Mouse (Mus musculus): ENCODE data around the gene Tuba3b. TPM values are rescaled to one million over a fixed set of nuclear protein-coding genes. Genes with fewer than 3 reads are reported as not detected.

Gene Tuba3b
- total and polyA plus RNA-seq, 3 experiments, result not detected

GRCm38 (mm10) chr6:145652986-145653385 is 37.4 kb downstream of the Tuba3b start:
- dilution Hi-C loops (cut with MboI; ENCODE audit: extremely low pct_ligation_motif_present, extremely low pct_unique_long_range_greater_than_20kb, low sequenced_read_pairs) (no loop called here), in situ Hi-C loops (cut with MboI; ENCODE audit: low pct_ligation_motif_present, low pct_unique_long_range_greater_than_20kb, low sequenced_read_pairs) (no loop called here)
- Histone ChIP-seq H3K27me3 (replicated peaks) (no peaks in the 10 kb centered on the region), H3K9me3 (replicated peaks; ENCODE audit: low read length) (peaks cover 6% of the 10 kb centered on the region), H3K27ac (ENCODE audit: insufficient read depth, low read depth) (no peak overlapping the region), H3K4me3 (replicated peaks in 1 of 3; ENCODE audit: low read depth in 2 of 3, low read length in 2 of 3, poor library complexity in 1 of 3) (no peak overlapping the region), H3K9ac (ENCODE audit: insufficient read depth, low read depth) (no peak overlapping the region), H3K36me3 (replicated peaks in 1 of 2; ENCODE audit: control insufficient read depth in 1 of 2, insufficient read depth in 1 of 2, low read length in 1 of 2) (no peaks in the 10 kb centered on the region), H3K4me2 (ENCODE audit: insufficient read depth, low read depth, poor library complexity, severe bottlenecking) (no peak overlapping the region), H3K79me2 (replicated peaks; ENCODE audit: control insufficient read depth, extremely low read depth, insufficient read depth, poor library complexity, severe bottlenecking) (no peaks in the 10 kb centered on the region), H3K4me1 (ENCODE audit: control insufficient read depth in 1 of 2, insufficient read depth in 2 of 2) (no peaks in the 10 kb centered on the region; a peak in 1 of 4 replicates)
- DNase-seq (ENCODE audit: extremely low read depth), result no peak
- TF ChIP-seq ZMIZ1 (IDR thresholded peaks at IDR 0.05; ENCODE audit: low read depth, low read length) (no peak), MAX (IDR thresholded peaks at IDR 0.05; ENCODE audit: low read length) (no peak), ZNF384 (IDR thresholded peaks at IDR 0.05; ENCODE audit: low read depth, low read length) (no peak), NELFE (IDR thresholded peaks at IDR 0.05; ENCODE audit: low read depth, low read length) (no peak), TCF12 (IDR thresholded peaks at IDR 0.05; ENCODE audit: low read depth, low read length) (no peak), UBTF (IDR thresholded peaks at IDR 0.05; ENCODE audit: low read depth, low read length) (no peak), MYC (IDR thresholded peaks at IDR 0.05; ENCODE audit: low read depth, low read length) (no peak), MXI1 (IDR thresholded peaks at IDR 0.05; ENCODE audit: low read depth, low read length) (no peak), MAFK (IDR thresholded peaks at IDR 0.05; ENCODE audit: insufficient replicate concordance, low read length) (no peak), RCOR1 (conservative IDR thresholded peaks at IDR 0.05; ENCODE audit: low read depth, low read length) (no peak), USF2 (conservative IDR thresholded peaks at IDR 0.05; ENCODE audit: low read depth, low read length) (no peak), TBP (conservative IDR thresholded peaks at IDR 0.05; ENCODE audit: low read depth, low read length) (no peak), PAX5 (IDR thresholded peaks at IDR 0.05; ENCODE audit: low read length) (no peak), MEF2A (IDR thresholded peaks at IDR 0.05; ENCODE audit: borderline replicate concordance, low read depth, low read length) (no peak), JUND (conservative IDR thresholded peaks at IDR 0.05; ENCODE audit: low read depth, low read length) (no peak), EP300 (IDR thresholded peaks at IDR 0.05; ENCODE audit: low read length) (no peak), ETS1 (conservative IDR thresholded peaks at IDR 0.05; ENCODE audit: low read depth, low read length) (no peak), ZKSCAN1 (IDR thresholded peaks at IDR 0.05; ENCODE audit: borderline replicate concordance, low read depth, low read length) (no peak), SMC3 (IDR thresholded peaks at IDR 0.05; ENCODE audit: low read depth, low read length) (no peak)

GRCm38 (mm10) chr6:145653626-145654025 is 38.1 kb downstream of the Tuba3b start:
- dilution Hi-C loops (cut with MboI; ENCODE audit: extremely low pct_ligation_motif_present, extremely low pct_unique_long_range_greater_than_20kb, low sequenced_read_pairs), result no loop called here
- H3K27me3 ChIP-seq (replicated peaks), result no peaks in the 10 kb centered on the region
- no peaks in the 10 kb centered on the region; a peak in 1 of 4 replicates for H3K4me1 ChIP-seq (ENCODE audit: control insufficient read depth in 1 of 2, insufficient read depth in 2 of 2)
- H3K9ac ChIP-seq (ENCODE audit: insufficient read depth, low read depth), result no peak overlapping the region
- no peak overlapping the region for H3K4me2 ChIP-seq (ENCODE audit: insufficient read depth, low read depth, poor library complexity, severe bottlenecking)
- no peak for TF ChIP-seq NRF1 (IDR thresholded peaks at IDR 0.05; ENCODE audit: low read depth, low read length)
- DNase-seq (ENCODE audit: extremely low read depth), result no peak
- H3K4me3 ChIP-seq (replicated peaks in 1 of 3; ENCODE audit: low read depth in 2 of 3, low read length in 2 of 3, poor library complexity in 1 of 3), result no peak overlapping the region
- H3K9me3 ChIP-seq (replicated peaks; ENCODE audit: low read length), result peaks cover 6% of the 10 kb centered on the region
- H3K27ac ChIP-seq (ENCODE audit: insufficient read depth, low read depth), result no peak overlapping the region
- no peaks in the 10 kb centered on the region for H3K36me3 ChIP-seq (replicated peaks in 1 of 2; ENCODE audit: control insufficient read depth in 1 of 2, insufficient read depth in 1 of 2, low read length in 1 of 2)
- no peaks in the 10 kb centered on the region for H3K79me2 ChIP-seq (replicated peaks; ENCODE audit: control insufficient read depth, extremely low read depth, insufficient read depth, poor library complexity, severe bottlenecking)
- in situ Hi-C loops (cut with MboI; ENCODE audit: low pct_ligation_motif_present, low pct_unique_long_range_greater_than_20kb, low sequenced_read_pairs), result no loop called here
